Mouse (Mus musculus) G1E (cell line): ENCODE results near the gene Ccdc170.

Experiments used
- CTCF ChIP-seq: IDR thresholded peaks from 2 replicates; pipeline ENCODE4 v1.5.1; 2012; ENCODE audit warnings: low read depth, low read length, inconsistent platforms, mixed read lengths
- GATA1 ChIP-seq: IDR thresholded peaks from 2 replicates; pipeline ENCODE4 v1.6.1; 2012; ENCODE audit warnings: borderline replicate concordance, low read length, inconsistent platforms, mixed read lengths
- GATA2 ChIP-seq: IDR thresholded peaks from 2 replicates; pipeline ENCODE4 v1.6.1; 2012; ENCODE audit warnings: low read depth, low read length, inconsistent platforms, borderline replicate concordance
- POLR2AphosphoS5 ChIP-seq: IDR thresholded peaks from 2 replicates; pipeline ENCODE4 v1.6.1; 2012; ENCODE audit warnings: low read depth, low read length, inconsistent platforms; ENCODE audit not compliant: insufficient replicate concordance
- TAL1 ChIP-seq: conservative IDR thresholded peaks from 2 replicates; pipeline ENCODE4 v1.6.1; 2012; ENCODE audit warnings: low read depth, low read length, inconsistent platforms, mixed read lengths

DNA sequence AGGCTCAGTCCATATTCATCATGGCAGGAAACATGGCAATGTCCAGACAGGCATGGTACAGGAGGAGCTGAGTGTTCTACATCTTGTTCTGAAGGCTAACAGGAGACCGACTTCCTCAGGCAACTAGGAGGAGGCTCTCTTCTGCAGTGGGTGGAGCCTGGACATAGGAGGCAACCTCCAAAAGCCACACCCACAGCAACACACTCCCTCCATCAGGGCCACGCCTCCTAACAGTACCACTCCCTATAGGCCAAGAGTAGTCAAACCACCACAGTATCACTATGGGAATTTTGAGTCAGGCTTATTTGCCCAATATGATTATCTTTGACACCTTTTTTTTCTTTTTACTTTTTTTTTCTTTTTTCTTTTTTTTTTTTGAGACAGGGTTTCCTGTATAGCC is 22.1 kb upstream of the Ccdc170 start:
- no peak for TF ChIP-seq CTCF
- no peak for TF ChIP-seq GATA1
- no peak for TF ChIP-seq TAL1
- no peak for TF ChIP-seq POLR2AphosphoS5
- TF ChIP-seq GATA2, result no peak
